Mouse (Mus musculus) effector memory CD4-positive, alpha-beta T cell, adult 5 months (primary cell): ENCODE measurements around the gene Erp44. TPM values are rescaled to one million over a fixed set of nuclear protein-coding genes. Genes with fewer than 3 reads are reported as not detected.

ENCODE experiments used
- polyA plus RNA-seq: library from polyadenylated mRNA; unstranded; fragments of 100-300 nt; shearing (Covaris generic); gene quantifications from one replicate; pipeline ENCODE4 v1.2.1, GENCODE M21; 2017

The Erp44 gene
- polyA plus RNA-seq: 94.6 TPM

GRCm38 (mm10) chr4:48279498-48280134 lies at the start of gene Erp44, which contains the start of gene Invs:
Gene Erp44, minus strand, starts transcription at chr4:48279558.
Gene Invs, plus strand, starts transcription at chr4:48279760.

Other genes starting within 250 kb of the Erp44 start
- gene Nr4a3, start 234.4 kb downstream of the Erp44 start, polyA plus RNA-seq: 639 TPM
- gene Stx17, start 154.6 kb downstream of the Erp44 start, polyA plus RNA-seq: 18.7 TPM
- gene Invs, start 202 bp upstream of the Erp44 start, polyA plus RNA-seq: 11.2 TPM
- 70.4 TPM for gene Tex10, start 193.9 kb upstream of the Erp44 start, polyA plus RNA-seq